Mouse (Mus musculus) hindbrain, embryonic 13.5 days (tissue): ENCODE measurements around the gene Lgr6. TPM values are rescaled to one million over a fixed set of nuclear protein-coding genes. Genes with fewer than 3 reads are reported as not detected.

Experiments used
- ATAC-seq: fragments of 200-750 bp; cut with Nextera tagmentation; 2 replicates; pipeline ENCODE4 v1.8.0; 2017; ENCODE audit warnings: moderate TSS enrichment; ENCODE audit not compliant: low FRiP score
- H3K27ac ChIP-seq: fragments of 300-500 bp; sonication (generic); 2 replicates; pipeline ENCODE4 v1.5.1; 2015; ENCODE audit warnings: inconsistent platforms, mild to moderate bottlenecking, moderate library complexity
- H3K27me3 ChIP-seq: fragments of 300-500 bp; sonication (generic); 2 replicates; pipeline ENCODE4 v1.6.1; 2015; ENCODE audit warnings: mild to moderate bottlenecking, inconsistent platforms
- H3K36me3 ChIP-seq: fragments of 300-500 bp; sonication (generic); 2 replicates; pipeline ENCODE4 v1.6.1; 2015; ENCODE audit warnings: mild to moderate bottlenecking, inconsistent platforms
- H3K4me1 ChIP-seq: fragments of 300-500 bp; sonication (generic); replicated peaks from 2 replicates; pipeline ENCODE4 v1.6.1; 2015; ENCODE audit warnings: inconsistent platforms
- H3K4me2 ChIP-seq: fragments of 300-500 bp; sonication (generic); 2 replicates; pipeline ENCODE4 v1.6.1; 2015; ENCODE audit warnings: inconsistent platforms, mild to moderate bottlenecking, moderate library complexity
- H3K4me3 ChIP-seq: fragments of 300-500 bp; sonication (generic); 2 replicates; pipeline ENCODE4 v1.5.1; 2015; ENCODE audit warnings: mild to moderate bottlenecking, inconsistent platforms
- H3K9ac ChIP-seq: fragments of 300-500 bp; sonication (generic); 2 replicates; pipeline ENCODE4 v1.6.1; 2015; ENCODE audit warnings: mild to moderate bottlenecking, inconsistent platforms
- H3K9me3 ChIP-seq: fragments of 300-500 bp; sonication (generic); 2 replicates; pipeline ENCODE4 v1.6.1; 2016; ENCODE audit warnings: inconsistent platforms
- WGBS: fragments of 180-500 bp; shearing (Covaris S2); methylation state at CpG from one replicate; pipeline ENCODE4 v1.1.7; 2015; 5-methylcytosine and 5-hydroxymethylcytosine counted together
- polyA plus RNA-seq: library from polyadenylated mRNA; unstranded; fragments of >200 nt; fragmentation: Nextera tagmentation; extraction: Ambion mirVana; gene quantifications from 2 replicates; pipeline ENCODE4 v1.2.1, GENCODE M21; 2015

Lgr6 gene
- polyA plus RNA-seq, 1 experiment from 2014 or later, result 0.92 TPM

DNA sequence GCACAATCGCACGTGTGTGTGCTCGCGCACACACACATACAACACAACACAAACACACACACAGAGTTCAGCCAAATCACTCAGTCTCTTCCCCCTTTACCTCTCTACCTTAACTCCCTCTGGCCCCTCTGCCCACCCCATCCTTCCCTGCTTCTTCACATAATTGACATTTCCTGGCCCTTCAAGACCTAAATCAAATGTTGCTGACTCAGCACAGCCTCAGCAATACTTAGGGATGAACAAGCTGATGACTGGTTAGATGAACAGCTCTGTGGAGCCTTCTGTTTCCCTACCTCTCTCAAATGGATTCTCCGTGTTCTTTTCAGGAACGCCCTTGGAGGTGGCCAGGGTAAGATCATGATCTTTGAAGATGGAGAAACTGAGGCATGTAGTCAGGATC is 43.8 kb downstream of the Lgr6 start:
- WGBS, result 90% methylated on average over 6 of the region's 6 CpGs
- Histone ChIP-seq H3K36me3 (no peaks in the 10 kb centered on the region), H3K4me3 (no peak overlapping the region), H3K9ac (no peak overlapping the region), H3K4me1 (no peaks in the 10 kb centered on the region; the same call in 1 of the 2 replicates), H3K9me3 (no peaks in the 10 kb centered on the region; the same call in 1 of the 2 replicates), H3K27ac (no peak overlapping the region), H3K27me3 (no peaks in the 10 kb centered on the region), H3K4me2 (no peak overlapping the region)
- ATAC-seq, result no peak

DNA sequence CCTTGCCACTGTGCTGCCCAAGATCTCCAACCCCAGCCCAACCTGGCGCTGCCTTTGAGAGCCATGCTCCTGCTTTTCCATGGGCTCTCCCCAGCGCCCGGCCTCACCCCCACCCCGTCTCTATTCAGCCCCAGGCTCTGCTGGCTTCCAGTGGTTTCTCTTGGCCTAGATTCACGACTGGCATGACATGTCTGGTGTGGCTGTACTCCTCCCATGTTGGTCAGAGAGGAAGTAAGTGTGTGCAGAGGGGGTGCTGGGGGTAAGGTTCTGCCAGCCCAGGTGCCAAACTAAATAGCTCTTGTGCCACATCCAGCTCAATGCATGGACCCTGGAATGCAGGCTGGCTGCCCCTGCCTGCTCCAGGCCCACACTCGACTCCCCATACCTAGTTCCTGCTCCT is 44.9 kb downstream of the Lgr6 start:
- H3K9ac ChIP-seq, result no peak overlapping the region
- H3K9me3 ChIP-seq, result no peaks in the 10 kb centered on the region; the same call in 1 of the 2 replicates
- peaks cover 7% of the 10 kb centered on the region for H3K4me1 ChIP-seq
- H3K4me2 ChIP-seq, result no peak overlapping the region
- H3K27me3 ChIP-seq, result no peaks in the 10 kb centered on the region
- H3K4me3 ChIP-seq, result no peak overlapping the region
- H3K36me3 ChIP-seq, result no peaks in the 10 kb centered on the region
- H3K27ac ChIP-seq, result no peak overlapping the region
- no peak for ATAC-seq
- WGBS, result 80% methylated on average over 6 of the region's 6 CpGs

- Histone ChIP-seq H3K27me3 (no peaks in the 10 kb centered on the region), H3K4me3 (no peak overlapping the region), H3K4me1 (peaks cover 7% of the 10 kb centered on the region), H3K9ac (no peak overlapping the region), H3K9me3 (no peaks in the 10 kb centered on the region), H3K36me3 (no peaks in the 10 kb centered on the region), H3K4me2 (no peak overlapping the region), H3K27ac (no peak overlapping the region)
- no peak for ATAC-seq
- WGBS, result 85% methylated on average over 8 of the region's 8 CpGs
These were observed 48.2 kb downstream of the Lgr6 start for GRCm38 (mm10) chr1:135056901-135057300.

GRCm38 (mm10) chr1:135054121-135054520 is 51.0 kb downstream of the Lgr6 start:
- WGBS, result 86% methylated on average over 5 of the region's 5 CpGs
- no peak overlapping the region for H3K9ac ChIP-seq
- no peak for ATAC-seq

DNA sequence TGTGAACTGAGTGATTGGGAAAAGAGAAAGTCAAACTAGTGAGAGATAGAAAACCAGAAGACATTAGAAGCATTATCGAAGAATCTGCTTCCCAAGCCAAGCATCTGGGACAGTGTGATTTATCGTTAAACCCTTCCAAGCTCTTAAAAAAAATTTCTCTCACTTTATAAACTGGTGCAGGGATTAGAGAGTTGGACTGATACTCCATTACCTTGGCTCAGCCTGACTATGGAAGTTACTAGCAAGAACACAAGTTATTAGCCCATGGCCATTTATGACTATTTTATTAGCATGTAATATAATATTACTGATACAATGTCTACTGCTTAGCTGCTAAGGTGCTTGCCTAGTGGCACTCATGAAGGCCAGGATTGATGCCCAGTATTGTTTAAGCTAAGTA is 60.6 kb downstream of the Lgr6 start:
- no peak for ATAC-seq
- H3K4me2 ChIP-seq, result no peak overlapping the region
- no peaks in the 10 kb centered on the region for H3K36me3 ChIP-seq
- 0 out of 2 replicates have a peak, but pooled peaks cover 3% of the 10 kb centered on the region for H3K27me3 ChIP-seq
- H3K27ac ChIP-seq, result no peak overlapping the region
- H3K9me3 ChIP-seq, result no peaks in the 10 kb centered on the region
- no peak overlapping the region for H3K4me3 ChIP-seq
- no peak overlapping the region for H3K9ac ChIP-seq
- WGBS, result 95% methylated on average over 2 of the region's 2 CpGs
- H3K4me1 ChIP-seq, result 0 out of 2 replicates have a peak, but pooled peaks cover under 1% of the 10 kb centered on the region

More at GRCm38 (mm10) chr1:135054121-135054520, 51.0 kb downstream of the Lgr6 start:
- Histone ChIP-seq H3K36me3 (no peaks in the 10 kb centered on the region), H3K4me2 (no peak overlapping the region), H3K27me3 (no peaks in the 10 kb centered on the region), H3K4me1 (peaks cover 7% of the 10 kb centered on the region), H3K27ac (no peak overlapping the region), H3K9me3 (no peaks in the 10 kb centered on the region), H3K4me3 (no peak overlapping the region)

- Histone ChIP-seq H3K4me2 (no peak overlapping the region), H3K9me3 (no peaks in the 10 kb centered on the region), H3K27ac (no peak overlapping the region), H3K4me3 (no peak overlapping the region), H3K9ac (no peak overlapping the region), H3K4me1 (0 out of 2 replicates have a peak, but pooled peaks cover 3% of the 10 kb centered on the region), H3K27me3 (0 out of 2 replicates have a peak, but pooled peaks cover 9% of the 10 kb centered on the region), H3K36me3 (no peaks in the 10 kb centered on the region)
- ATAC-seq, result no peak
- WGBS, result 92% methylated on average over 5 of the region's 5 CpGs
These were observed 68.8 kb downstream of the Lgr6 start for GRCm38 (mm10) chr1:135036297-135036696.

- 55% methylated on average over 8 of the region's 8 CpGs for WGBS
These were observed 72.4 kb downstream of the Lgr6 start for GRCm38 (mm10) chr1:135032658-135033057.

GRCm38 (mm10) chr1:135030121-135030520 is 75.0 kb downstream of the Lgr6 start:
- ATAC-seq, result no peak
- H3K9me3 ChIP-seq, result 0 out of 2 replicates have a peak, but pooled peaks cover 8% of the 10 kb centered on the region
- no peak overlapping the region for H3K27ac ChIP-seq
- no peaks in the 10 kb centered on the region for H3K4me1 ChIP-seq
- H3K4me2 ChIP-seq, result no peak overlapping the region
- WGBS, result 80% methylated on average over 2 of the region's 2 CpGs
- no peak overlapping the region for H3K4me3 ChIP-seq
- H3K36me3 ChIP-seq, result no peaks in the 10 kb centered on the region
- H3K27me3 ChIP-seq, result peaks cover 3% of the 10 kb centered on the region; the same call in 1 of the 2 replicates
- no peak overlapping the region for H3K9ac ChIP-seq

More at GRCm38 (mm10) chr1:135032658-135033057, 72.4 kb downstream of the Lgr6 start:
- H3K4me2 ChIP-seq, result no peak overlapping the region
- no peak for ATAC-seq
- H3K27ac ChIP-seq, result no peak overlapping the region
- no peaks in the 10 kb centered on the region for H3K36me3 ChIP-seq
- no peak overlapping the region for H3K4me3 ChIP-seq
- no peak overlapping the region for H3K9ac ChIP-seq
- H3K9me3 ChIP-seq, result 0 out of 2 replicates have a peak, but pooled peaks cover 6% of the 10 kb centered on the region
- 0 out of 2 replicates have a peak, but pooled peaks cover 5% of the 10 kb centered on the region for H3K27me3 ChIP-seq
- no peaks in the 10 kb centered on the region for H3K4me1 ChIP-seq

DNA sequence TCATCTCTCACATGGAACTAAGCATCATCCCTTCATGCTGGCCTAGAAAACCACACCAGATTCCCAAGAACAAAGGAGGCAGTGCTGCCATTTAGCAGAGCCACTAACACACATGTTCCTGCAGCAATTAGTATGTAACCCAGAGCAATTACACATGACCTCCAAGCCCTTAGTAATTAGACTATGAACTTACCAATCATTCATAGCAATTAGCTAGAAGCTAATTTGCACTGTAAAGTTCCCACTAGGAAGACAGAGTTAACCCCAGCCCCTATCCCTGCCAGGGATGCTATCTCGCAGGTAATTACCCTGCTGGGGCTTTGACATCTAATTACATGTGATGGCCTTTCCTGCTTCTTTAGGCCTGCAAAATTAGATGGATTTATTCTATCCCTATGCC is 78.8 kb downstream of the Lgr6 start:
- Histone ChIP-seq H3K9me3 (0 out of 2 replicates have a peak, but pooled peaks cover 8% of the 10 kb centered on the region), H3K27ac (no peak overlapping the region), H3K36me3 (no peaks in the 10 kb centered on the region), H3K4me1 (peaks cover 7% of the 10 kb centered on the region), H3K4me2 (no peak overlapping the region), H3K4me3 (no peak overlapping the region), H3K27me3 (peaks cover 3% of the 10 kb centered on the region; the same call in 1 of the 2 replicates), H3K9ac (no peak overlapping the region)
- peak; percentile 52; the same call in 1 of the 2 replicates for ATAC-seq
- WGBS, result 65% methylated on average over 1 of the region's 1 CpGs

DNA sequence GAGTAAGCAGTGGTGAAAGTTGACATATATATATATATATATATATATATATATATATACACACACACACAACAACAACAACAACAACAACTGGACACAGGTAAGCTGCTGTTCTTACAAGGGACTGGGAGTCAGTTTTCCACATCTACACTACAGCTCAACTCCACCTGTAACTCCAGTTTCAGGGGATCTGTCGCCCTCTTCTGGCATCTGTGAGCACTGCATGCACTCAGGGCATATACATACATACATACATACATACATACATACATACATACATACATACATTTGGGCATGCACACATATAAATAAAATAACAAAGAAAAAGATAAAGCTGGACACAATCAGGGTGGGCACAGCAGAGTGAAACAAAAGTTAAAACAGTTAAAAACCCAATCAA is 81.5 kb downstream of the Lgr6 start:
- H3K9me3 ChIP-seq, result 0 out of 2 replicates have a peak, but pooled peaks cover 8% of the 10 kb centered on the region
- no peak overlapping the region for H3K27ac ChIP-seq
- H3K27me3 ChIP-seq, result peaks cover 6% of the 10 kb centered on the region; the same call in 1 of the 2 replicates
- H3K36me3 ChIP-seq, result no peaks in the 10 kb centered on the region
- no peak for ATAC-seq
- H3K9ac ChIP-seq, result no peak overlapping the region
- no peak overlapping the region for H3K4me2 ChIP-seq
- no peak overlapping the region for H3K4me3 ChIP-seq
- WGBS, result 83% methylated on average over 1 of the region's 1 CpGs
- H3K4me1 ChIP-seq, result peaks cover 32% of the 10 kb centered on the region

GRCm38 (mm10) chr1:135021936-135022335 is 83.1 kb downstream of the Lgr6 start:
- no peaks in the 10 kb centered on the region for H3K9me3 ChIP-seq
- no peak overlapping the region for H3K9ac ChIP-seq
- no peak overlapping the region for H3K4me3 ChIP-seq
- ATAC-seq, result no peak
- no peak overlapping the region for H3K4me2 ChIP-seq
- peaks cover 8% of the 10 kb centered on the region; the same call in 1 of the 2 replicates for H3K27me3 ChIP-seq
- peaks cover 36% of the 10 kb centered on the region for H3K4me1 ChIP-seq
- no peak overlapping the region for H3K27ac ChIP-seq
- H3K36me3 ChIP-seq, result no peaks in the 10 kb centered on the region
- WGBS, result 81% methylated on average over 5 of the region's 5 CpGs

DNA sequence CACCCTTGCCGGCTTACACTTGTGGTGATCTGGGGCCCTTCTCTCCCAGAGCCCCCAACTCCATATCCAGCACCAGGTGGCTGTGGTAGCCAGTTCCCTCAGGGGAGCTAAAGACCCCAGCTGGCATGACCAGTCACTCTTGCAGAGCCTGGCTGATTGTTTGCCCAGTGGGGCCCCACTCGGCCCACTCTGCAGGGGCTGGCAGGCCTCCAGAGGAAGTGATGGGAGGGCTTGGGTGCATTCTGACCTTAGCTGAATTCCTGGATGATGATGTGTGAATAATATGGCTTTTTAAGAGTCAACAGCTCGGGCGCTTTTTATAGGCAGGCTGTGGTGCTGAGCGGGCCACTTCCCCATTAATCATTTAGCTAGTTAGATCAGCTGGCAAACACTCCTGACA is 84.1 kb downstream of the Lgr6 start:
- Histone ChIP-seq H3K27me3 (peaks cover 8% of the 10 kb centered on the region; the same call in 1 of the 2 replicates), H3K4me3 (no peak overlapping the region), H3K36me3 (no peaks in the 10 kb centered on the region), H3K27ac (no peak overlapping the region), H3K4me2 (no peak overlapping the region), H3K4me1 (peaks cover 36% of the 10 kb centered on the region), H3K9ac (no peak overlapping the region), H3K9me3 (no peaks in the 10 kb centered on the region)
- 23% methylated on average over 5 of the region's 5 CpGs for WGBS
- peak; percentile 59; the same call in 1 of the 2 replicates for ATAC-seq

GRCm38 (mm10) chr1:135020281-135020940 is 84.7 kb downstream of the Lgr6 start:
- Histone ChIP-seq H3K9ac (no peak overlapping the region), H3K36me3 (no peaks in the 10 kb centered on the region), H3K4me2 (no peak overlapping the region), H3K4me1 (peaks cover 36% of the 10 kb centered on the region), H3K4me3 (no peak overlapping the region), H3K27me3 (peaks cover 5% of the 10 kb centered on the region; the same call in 1 of the 2 replicates), H3K9me3 (no peaks in the 10 kb centered on the region), H3K27ac (no peak overlapping the region)
- WGBS, result 85% methylated on average over 5 of the region's 5 CpGs
- no peak for ATAC-seq
